Mouse (Mus musculus): ENCODE data around the gene Olfr155.

The Olfr155 gene

GRCm38 (mm10) chr4:43851265-43851664 lies at the start of gene Olfr155:
Olfr155 (plus strand) TSS chr4:43851565.
- DNase-seq, result no peak

DNA sequence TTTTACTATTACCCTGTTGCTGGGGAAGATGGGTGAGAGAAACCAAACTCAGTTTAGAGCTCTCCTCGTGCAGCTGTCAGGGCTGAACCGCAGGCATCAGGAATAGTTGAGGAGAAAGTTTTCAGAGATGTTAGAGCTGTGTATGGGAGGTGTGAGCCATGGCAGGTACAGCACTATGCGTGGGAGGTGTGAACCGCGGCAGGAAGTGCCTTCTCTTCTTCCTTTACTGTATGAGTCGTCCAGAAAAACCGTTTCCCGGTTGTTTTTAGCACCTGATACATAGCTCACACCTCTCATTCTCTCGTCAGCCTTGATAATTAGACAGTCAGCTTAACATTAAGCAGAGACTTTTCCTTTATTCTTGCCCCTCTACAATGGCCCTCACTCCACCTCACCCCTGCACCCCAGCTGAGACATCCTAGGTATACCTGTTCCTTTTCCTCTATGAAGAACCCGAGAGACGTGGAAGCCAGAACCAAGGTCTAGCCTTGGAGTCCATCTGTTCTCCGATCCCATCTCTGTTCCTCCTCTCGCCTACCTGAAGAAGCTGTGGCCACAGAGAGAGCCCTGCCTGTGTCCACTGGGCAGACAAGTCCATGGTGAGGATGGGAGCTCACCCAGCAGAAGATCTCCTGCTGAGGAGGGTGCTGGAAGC lies 28.3 kb upstream of the Olfr155 start:
- DNase-seq, result no peak

GRCm38 (mm10) chr4:43823845-43824337 lies 27.5 kb upstream of the Olfr155 start, which contains the start of gene Olfr156:
Olfr156 (minus strand) TSS chr4:43823895.
- DNase-seq, result no peak

- DNase-seq, result no peak
Observed at GRCm38 (mm10) chr4:43828806-43829205, 22.6 kb upstream of the Olfr155 start.

GRCm38 (mm10) chr4:43832031-43832430 lies 19.3 kb upstream of the Olfr155 start:
- DNase-seq, result no peak

- no peak for DNase-seq
Observed at GRCm38 (mm10) chr4:43833752-43834151, 17.6 kb upstream of the Olfr155 start.

DNA sequence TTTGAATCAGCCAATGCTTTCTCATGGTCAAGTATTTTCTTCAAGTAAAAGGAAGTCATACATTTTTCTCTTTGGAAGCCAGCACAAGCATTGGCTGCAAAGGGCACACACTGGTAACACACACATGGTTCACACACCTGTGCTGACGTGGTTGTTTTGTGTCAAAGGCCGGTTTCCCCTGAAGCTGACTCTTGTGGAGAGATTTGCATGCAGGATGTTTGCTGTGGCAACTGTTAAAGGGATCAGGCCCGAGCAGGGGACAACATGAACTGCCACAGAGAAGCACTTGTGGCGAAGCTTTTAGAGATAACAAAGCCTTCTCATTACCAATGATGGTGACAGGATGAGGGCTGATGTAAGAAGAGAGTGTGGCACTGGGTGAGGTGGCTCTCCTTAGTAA lies 16.6 kb upstream of the Olfr155 start:
- DNase-seq, result no peak

GRCm38 (mm10) chr4:43838326-43838725 lies 13.0 kb upstream of the Olfr155 start:
- no peak for DNase-seq

- no peak for DNase-seq
Observed at GRCm38 (mm10) chr4:43840101-43840500, 11.3 kb upstream of the Olfr155 start, which contains the start of gene Olfr157. Olfr157 (minus strand) TSS chr4:43840201.

DNA sequence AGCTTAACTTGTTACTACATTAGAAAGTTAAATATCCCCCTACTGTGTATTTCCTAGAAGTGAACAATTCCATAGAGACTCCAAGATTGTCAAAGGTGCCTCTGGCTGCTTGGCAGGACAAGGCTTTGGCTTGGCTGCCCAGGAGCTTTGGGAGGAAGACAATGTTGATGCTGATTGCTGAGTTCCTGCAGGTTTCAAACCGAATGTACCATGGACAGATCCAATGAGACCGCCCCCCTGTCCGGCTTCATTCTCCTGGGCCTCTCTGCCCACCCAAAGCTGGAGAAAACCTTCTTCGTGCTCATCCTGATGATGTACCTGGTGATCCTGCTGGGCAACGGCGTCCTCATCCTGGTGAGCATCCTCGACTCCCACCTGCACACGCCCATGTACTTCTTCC lies 2.7 kb downstream of the Olfr155 start:
- no peak for DNase-seq

DNA sequence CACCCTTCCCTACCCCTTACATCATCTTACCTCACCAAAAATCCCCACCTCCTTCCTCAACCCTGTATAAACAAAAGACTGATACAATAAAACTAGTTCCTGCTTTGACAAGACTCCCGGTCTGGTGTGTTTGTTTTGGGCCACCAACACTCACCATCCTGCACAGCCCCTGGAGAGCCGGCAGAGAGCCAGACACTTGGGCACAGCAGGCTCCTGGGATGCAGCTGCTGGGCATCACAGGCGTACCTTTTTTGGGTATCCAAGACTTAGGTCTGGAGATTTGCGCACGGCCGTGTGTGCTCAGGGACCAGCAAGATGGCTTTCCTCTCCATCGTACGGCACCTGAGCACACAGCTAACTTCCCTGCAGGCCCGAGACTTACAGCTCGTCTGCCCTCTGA lies 8.5 kb downstream of the Olfr155 start:
- no peak for DNase-seq

DNA sequence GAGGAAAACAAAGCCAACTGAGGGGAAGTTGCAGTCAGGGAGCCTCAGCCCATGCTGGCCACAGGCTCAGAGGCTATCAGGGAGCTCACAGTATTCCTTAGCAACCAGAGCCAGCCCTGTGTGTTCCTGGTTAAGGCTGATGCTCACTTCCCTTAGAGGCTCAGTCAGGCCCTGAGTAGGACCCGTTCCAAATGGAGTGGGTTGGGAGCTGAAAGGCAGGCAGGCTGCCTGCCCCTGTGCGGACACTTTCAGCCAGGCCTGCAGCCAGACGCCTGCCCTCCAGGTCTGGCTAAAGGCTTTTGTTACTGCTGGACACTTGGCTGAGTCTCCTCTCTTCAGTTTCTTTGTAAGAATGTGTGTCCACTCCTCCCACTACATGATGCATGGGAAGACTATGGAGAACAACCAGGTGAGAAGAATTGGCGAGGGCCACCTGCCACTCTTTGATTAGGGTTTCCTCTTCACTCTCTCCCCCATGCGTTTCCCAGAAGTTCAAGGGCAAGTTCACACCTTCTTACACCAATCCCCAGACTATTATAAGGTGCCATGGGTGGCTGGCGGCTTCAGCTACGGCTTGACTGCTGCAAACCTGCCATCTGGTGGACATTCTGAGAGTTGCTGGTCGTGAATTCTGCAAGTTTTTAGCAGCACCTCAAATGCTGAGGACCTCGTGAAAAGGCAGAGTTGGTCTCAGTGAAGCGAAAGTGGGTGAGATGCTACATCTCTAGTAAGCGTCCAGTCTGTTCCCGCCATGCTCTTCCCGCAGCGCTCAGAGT lies 9.6 kb downstream of the Olfr155 start:
- peak; percentile 67 for DNase-seq

DNA sequence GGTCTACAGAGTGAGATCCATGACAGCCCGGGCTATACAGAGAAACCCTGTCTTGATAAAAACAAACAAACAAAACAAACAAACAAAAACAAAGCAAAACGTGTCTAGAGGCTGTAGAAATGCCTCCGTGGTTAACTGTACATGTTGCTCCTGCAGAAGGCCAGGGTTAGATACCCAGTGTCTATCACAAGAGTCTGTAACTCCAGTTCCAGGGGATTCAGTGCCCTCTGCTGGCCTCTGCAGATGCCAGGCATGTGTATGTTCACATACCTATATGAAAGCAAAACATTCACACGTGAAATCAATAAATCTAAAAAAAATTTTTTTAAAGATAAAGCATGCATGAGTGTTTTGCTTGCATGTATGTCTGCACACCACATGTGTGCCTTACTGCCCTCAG lies 11.9 kb downstream of the Olfr155 start:
- no peak for DNase-seq

DNA sequence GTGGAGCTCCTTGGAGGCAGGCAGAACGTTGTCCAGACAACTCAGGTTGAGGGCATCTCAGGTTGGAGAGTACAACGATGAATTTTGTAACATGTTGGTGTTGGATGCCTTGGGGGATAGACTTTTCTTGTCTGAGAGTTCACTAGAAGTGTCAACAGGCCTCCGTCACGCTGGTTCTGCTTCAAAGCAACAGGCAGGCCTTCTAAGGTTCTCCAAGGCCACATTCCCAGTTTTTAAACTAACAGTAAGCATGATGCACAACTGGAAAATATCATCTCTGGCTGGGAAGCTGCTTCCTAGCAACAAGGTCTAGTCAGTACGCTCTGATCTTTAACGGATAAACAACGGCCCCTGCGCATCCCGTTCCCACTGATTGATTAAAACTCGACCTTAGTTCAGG lies 18.5 kb downstream of the Olfr155 start:
- no peak for DNase-seq

GRCm38 (mm10) chr4:43874501-43874900 lies 23.1 kb downstream of the Olfr155 start:
- DNase-seq, result no peak

DNA sequence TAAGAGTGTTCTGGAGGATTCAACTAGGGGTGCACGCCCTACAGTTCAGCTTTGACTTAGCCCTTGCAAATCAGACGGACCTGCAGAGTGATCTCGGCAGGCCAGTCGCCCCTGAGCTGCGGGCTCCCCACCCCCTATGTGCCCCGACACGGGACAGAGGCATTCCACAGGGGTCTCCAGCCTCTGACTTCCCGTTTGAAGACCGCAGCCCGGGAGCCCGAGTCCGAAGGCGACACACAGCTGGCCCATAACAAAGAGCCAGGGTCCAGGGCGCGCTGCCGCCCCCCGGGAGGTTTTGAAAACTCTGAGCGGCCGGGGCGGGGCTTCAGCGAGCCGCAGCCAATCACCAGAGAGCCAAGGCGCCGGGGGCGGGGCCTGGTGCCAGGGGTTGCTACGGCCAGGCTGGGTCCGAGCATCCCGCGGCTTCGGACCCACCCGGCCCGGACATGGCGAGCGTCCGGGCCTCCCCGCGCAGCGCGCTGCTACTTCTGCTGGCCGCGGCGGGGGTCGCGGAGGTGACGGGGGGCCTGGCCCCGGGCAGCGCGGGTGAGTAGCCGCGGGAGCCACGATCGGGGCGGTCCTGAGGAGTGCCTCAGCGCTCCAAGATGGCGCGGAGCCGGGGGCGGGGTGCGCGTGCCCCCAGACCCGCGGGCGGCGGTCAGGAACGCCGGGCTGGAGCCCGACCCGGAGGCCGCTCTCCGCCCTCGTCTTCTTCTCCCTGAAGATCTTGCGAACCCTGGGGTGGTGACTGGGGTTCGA lies 24.0 kb downstream of the Olfr155 start, which contains the start of gene Reck:
Reck (plus strand) TSS at position 371 of the 759 bp plus-strand sequence.
- DNase-seq, result peak; percentile 75

- peak; percentile 45 for DNase-seq
Observed at GRCm38 (mm10) chr4:43875919-43876411, 24.6 kb downstream of the Olfr155 start.

- DNase-seq, result no peak
Observed at GRCm38 (mm10) chr4:43877230-43877629, 25.9 kb downstream of the Olfr155 start.

- peak; percentile 17 for DNase-seq
Observed at GRCm38 (mm10) chr4:43878121-43878776, 26.9 kb downstream of the Olfr155 start.

GRCm38 (mm10) chr4:43879566-43879965 lies 28.2 kb downstream of the Olfr155 start:
- DNase-seq, result no peak

DNA sequence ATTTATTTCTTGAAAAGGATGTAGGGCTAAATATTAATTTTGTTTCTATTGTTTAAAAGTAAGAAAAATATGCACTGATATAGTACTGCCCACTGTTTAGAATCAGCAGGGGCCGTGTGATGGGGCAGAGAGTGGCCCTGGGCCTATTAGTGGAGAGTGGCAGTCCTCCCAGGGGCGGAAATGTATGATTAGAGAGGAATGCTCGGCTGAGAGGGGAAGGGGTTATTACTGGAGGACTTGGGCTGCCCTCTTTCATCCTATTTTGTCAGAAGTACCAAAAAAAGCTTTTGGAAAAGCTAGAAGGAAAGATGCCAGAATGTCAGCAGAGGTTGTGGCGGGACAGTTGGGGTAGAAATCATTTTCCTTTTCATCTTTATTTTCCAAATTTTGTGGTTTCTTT lies 32.8 kb downstream of the Olfr155 start:
- DNase-seq, result no peak

DNA sequence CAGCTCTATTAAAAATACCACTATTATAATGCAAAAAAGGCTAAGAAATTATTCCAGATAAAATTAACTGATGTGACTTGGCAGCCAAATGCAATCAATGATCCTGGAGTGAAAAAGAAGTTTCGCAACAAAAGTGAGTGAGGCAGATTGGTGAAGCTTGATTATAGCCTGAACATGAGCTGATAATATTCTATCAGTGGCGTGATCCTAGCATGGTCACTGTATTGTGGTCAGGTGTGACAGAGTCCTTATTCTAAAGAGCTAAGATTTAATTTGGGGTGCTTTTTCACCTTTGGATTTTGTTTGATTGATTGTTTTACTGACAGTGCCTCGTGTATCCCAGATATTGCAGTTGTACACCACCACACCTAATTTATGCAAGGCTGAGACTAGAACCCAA lies 39.9 kb downstream of the Olfr155 start:
- no peak for DNase-seq

GRCm38 (mm10) chr4:43897209-43897608 lies 45.8 kb downstream of the Olfr155 start:
- no peak for DNase-seq
